Mouse (Mus musculus): ENCODE measurements around the gene 2210010C04Rik. TPM values are rescaled to one million over a fixed set of nuclear protein-coding genes. Genes with fewer than 3 reads are reported as not detected.

The 2210010C04Rik gene
- total and polyA plus RNA-seq, 3 experiments = not detected

GRCm38 (mm10) chr6:41062081-41062480 is 26.8 kb upstream of the 2210010C04Rik start:
- Histone ChIP-seq H3K36me3 (replicated peaks) (no peaks in the 10 kb centered on the region), H3K4me1 (ENCODE audit: insufficient read depth, low read depth, low read length) (no peaks in the 10 kb centered on the region), H3K4me3 (ENCODE audit: low read depth, low read length) (no peak overlapping the region), H3K9me3 (replicated peaks) (no peaks in the 10 kb centered on the region), H3K27me3 (ENCODE audit: insufficient read depth, low read length) (peaks cover 9% of the 10 kb centered on the region)
- no peak for TF ChIP-seq POLR2AphosphoS5 (IDR thresholded peaks at IDR 0.05; ENCODE audit: insufficient replicate concordance, low read depth, low read length)
- TF ChIP-seq GATA2 (IDR thresholded peaks at IDR 0.05; ENCODE audit: borderline replicate concordance, low read depth, low read length) = no peak
- no peak for DNase-seq (ENCODE audit: low spot score)
- ATAC-seq (ENCODE audit: extremely low read depth, insufficient number of reproducible peaks, low FRiP score, poor library complexity, severe bottlenecking) = no peak

GRCm38 (mm10) chr6:41061085-41061484 is 25.8 kb upstream of the 2210010C04Rik start:
- no peak overlapping the region for H3K4me3 ChIP-seq (ENCODE audit: low read depth, low read length)
- H3K27me3 ChIP-seq (ENCODE audit: insufficient read depth, low read length) = peaks cover 7% of the 10 kb centered on the region
- H3K9me3 ChIP-seq (replicated peaks) = no peaks in the 10 kb centered on the region
- no peaks in the 10 kb centered on the region for H3K4me1 ChIP-seq (ENCODE audit: insufficient read depth, low read depth, low read length)
- ATAC-seq (ENCODE audit: extremely low read depth, insufficient number of reproducible peaks, low FRiP score, poor library complexity, severe bottlenecking) (no peak), DNase-seq (ENCODE audit: low spot score) (no peak)
- TF ChIP-seq GATA1 (IDR thresholded peaks at IDR 0.05; ENCODE audit: borderline replicate concordance, low read length) (no peak), CTCF (IDR thresholded peaks at IDR 0.05; ENCODE audit: low read depth, low read length) (no peak), GATA2 (IDR thresholded peaks at IDR 0.05; ENCODE audit: borderline replicate concordance, low read depth, low read length) (no peak)
- no peaks in the 10 kb centered on the region for H3K36me3 ChIP-seq (replicated peaks)

GRCm38 (mm10) chr6:41057653-41058052 is 22.3 kb upstream of the 2210010C04Rik start:
- ATAC-seq (ENCODE audit: extremely low read depth, insufficient number of reproducible peaks, low FRiP score, poor library complexity, severe bottlenecking) (no peak), DNase-seq (ENCODE audit: low spot score) (no peak)
- no peak overlapping the region for H3K4me3 ChIP-seq (ENCODE audit: low read depth, low read length)
- no peaks in the 10 kb centered on the region for H3K27me3 ChIP-seq (ENCODE audit: insufficient read depth, low read length)
- H3K36me3 ChIP-seq (replicated peaks) = no peaks in the 10 kb centered on the region
- no peaks in the 10 kb centered on the region for H3K4me1 ChIP-seq (ENCODE audit: insufficient read depth, low read depth, low read length)
- TF ChIP-seq GATA2 (IDR thresholded peaks at IDR 0.05; ENCODE audit: borderline replicate concordance, low read depth, low read length) = no peak
- TF ChIP-seq CTCF (IDR thresholded peaks at IDR 0.05; ENCODE audit: low read depth, low read length) = no peak
- TF ChIP-seq GATA1 (IDR thresholded peaks at IDR 0.05; ENCODE audit: borderline replicate concordance, low read length) = no peak
- TF ChIP-seq POLR2AphosphoS5 (IDR thresholded peaks at IDR 0.05; ENCODE audit: insufficient replicate concordance, low read depth, low read length) = no peak
- no peak for TF ChIP-seq TAL1 (conservative IDR thresholded peaks at IDR 0.05; ENCODE audit: low read depth, low read length)
- no peaks in the 10 kb centered on the region for H3K9me3 ChIP-seq (replicated peaks)

- ATAC-seq (ENCODE audit: extremely low read depth, insufficient number of reproducible peaks, low FRiP score, poor library complexity, severe bottlenecking) (no peak), DNase-seq (ENCODE audit: low spot score) (peak; percentile 3)
- Histone ChIP-seq H3K27me3 (ENCODE audit: insufficient read depth, low read length) (no peaks in the 10 kb centered on the region), H3K36me3 (replicated peaks) (no peaks in the 10 kb centered on the region), H3K4me1 (ENCODE audit: insufficient read depth, low read depth, low read length) (no peaks in the 10 kb centered on the region), H3K4me3 (ENCODE audit: low read depth, low read length) (no peak overlapping the region), H3K9me3 (replicated peaks) (no peaks in the 10 kb centered on the region)
- TF ChIP-seq TAL1 (conservative IDR thresholded peaks at IDR 0.05; ENCODE audit: low read depth, low read length) (no peak), POLR2AphosphoS5 (IDR thresholded peaks at IDR 0.05; ENCODE audit: insufficient replicate concordance, low read depth, low read length) (no peak), GATA1 (IDR thresholded peaks at IDR 0.05; ENCODE audit: borderline replicate concordance, low read length) (no peak), CTCF (IDR thresholded peaks at IDR 0.05; ENCODE audit: low read depth, low read length) (peak; percentile 39; the same call in 1 of the 2 replicates), GATA2 (IDR thresholded peaks at IDR 0.05; ENCODE audit: borderline replicate concordance, low read depth, low read length) (no peak)
Observed at GRCm38 (mm10) chr6:41055581-41055980, 20.3 kb upstream of the 2210010C04Rik start.

- Histone ChIP-seq H3K36me3 (replicated peaks) (no peaks in the 10 kb centered on the region), H3K4me3 (ENCODE audit: low read depth, low read length) (no peak overlapping the region), H3K9me3 (replicated peaks) (no peaks in the 10 kb centered on the region), H3K4me1 (ENCODE audit: insufficient read depth, low read depth, low read length) (no peaks in the 10 kb centered on the region), H3K27me3 (ENCODE audit: insufficient read depth, low read length) (no peaks in the 10 kb centered on the region)
- DNase-seq (ENCODE audit: low spot score) (no peak), ATAC-seq (ENCODE audit: extremely low read depth, insufficient number of reproducible peaks, low FRiP score, poor library complexity, severe bottlenecking) (no peak)
- TF ChIP-seq GATA1 (IDR thresholded peaks at IDR 0.05; ENCODE audit: borderline replicate concordance, low read length) = no peak
- no peak for TF ChIP-seq POLR2AphosphoS5 (IDR thresholded peaks at IDR 0.05; ENCODE audit: insufficient replicate concordance, low read depth, low read length)
- TF ChIP-seq CTCF (IDR thresholded peaks at IDR 0.05; ENCODE audit: low read depth, low read length) = no peak
- no peak for TF ChIP-seq GATA2 (IDR thresholded peaks at IDR 0.05; ENCODE audit: borderline replicate concordance, low read depth, low read length)
- TF ChIP-seq TAL1 (conservative IDR thresholded peaks at IDR 0.05; ENCODE audit: low read depth, low read length) = no peak
Observed at GRCm38 (mm10) chr6:41054379-41054778, 19.1 kb upstream of the 2210010C04Rik start.

- Histone ChIP-seq H3K36me3 (replicated peaks) (no peaks in the 10 kb centered on the region), H3K4me1 (ENCODE audit: insufficient read depth, low read depth, low read length) (no peaks in the 10 kb centered on the region), H3K9me3 (replicated peaks) (no peaks in the 10 kb centered on the region), H3K4me3 (ENCODE audit: low read depth, low read length) (no peak overlapping the region), H3K27me3 (ENCODE audit: insufficient read depth, low read length) (0 out of 2 replicates have a peak, but pooled peaks cover 2% of the 10 kb centered on the region)
- TF ChIP-seq POLR2AphosphoS5 (IDR thresholded peaks at IDR 0.05; ENCODE audit: insufficient replicate concordance, low read depth, low read length) = no peak
- no peak for TF ChIP-seq TAL1 (conservative IDR thresholded peaks at IDR 0.05; ENCODE audit: low read depth, low read length)
- no peak for TF ChIP-seq GATA1 (IDR thresholded peaks at IDR 0.05; ENCODE audit: borderline replicate concordance, low read length)
- no peak for TF ChIP-seq GATA2 (IDR thresholded peaks at IDR 0.05; ENCODE audit: borderline replicate concordance, low read depth, low read length)
- no peak for TF ChIP-seq CTCF (IDR thresholded peaks at IDR 0.05; ENCODE audit: low read depth, low read length)
- DNase-seq (ENCODE audit: low spot score) (no peak), ATAC-seq (ENCODE audit: extremely low read depth, insufficient number of reproducible peaks, low FRiP score, poor library complexity, severe bottlenecking) (no peak)
Observed at GRCm38 (mm10) chr6:41051824-41052223, 16.5 kb upstream of the 2210010C04Rik start.

GRCm38 (mm10) chr6:41048602-41049001 is 13.3 kb upstream of the 2210010C04Rik start:
- no peak for ATAC-seq (ENCODE audit: extremely low read depth, insufficient number of reproducible peaks, low FRiP score, poor library complexity, severe bottlenecking)
- Histone ChIP-seq H3K4me3 (ENCODE audit: low read depth, low read length) (no peak overlapping the region), H3K9me3 (replicated peaks) (no peaks in the 10 kb centered on the region), H3K4me1 (ENCODE audit: insufficient read depth, low read depth, low read length) (no peaks in the 10 kb centered on the region), H3K36me3 (replicated peaks) (no peaks in the 10 kb centered on the region), H3K27me3 (ENCODE audit: insufficient read depth, low read length) (0 out of 2 replicates have a peak, but pooled peaks cover 2% of the 10 kb centered on the region)
- DNase-seq (ENCODE audit: low spot score) = no peak
- TF ChIP-seq CTCF (IDR thresholded peaks at IDR 0.05; ENCODE audit: low read depth, low read length) = no peak
- TF ChIP-seq POLR2AphosphoS5 (IDR thresholded peaks at IDR 0.05; ENCODE audit: insufficient replicate concordance, low read depth, low read length) = no peak
- no peak for TF ChIP-seq GATA1 (IDR thresholded peaks at IDR 0.05; ENCODE audit: borderline replicate concordance, low read length)
